Mouse (Mus musculus) thymus, adult 2 months (tissue): ENCODE measurements around the gene Fgfr2. TPM values are rescaled to one million over a fixed set of nuclear protein-coding genes. Genes with fewer than 3 reads are reported as not detected.

Experiments
- DNase-seq: peaks from one replicate; pipeline ENCODE4 v3.0.0; 2021
- H3K27ac ChIP-seq: fragments of 200-500 bp; 2 replicates; pipeline ENCODE4 v1.5.1; 2012; ENCODE audit warnings: low read length, control low read depth; ENCODE audit not compliant: control insufficient read depth, insufficient read depth
- H3K27me3 ChIP-seq: fragments of 200-500 bp; 2 replicates; pipeline ENCODE4 v1.6.1; 2012; ENCODE audit warnings: mild to moderate bottlenecking, low read length, moderate library complexity, mixed read lengths; ENCODE audit not compliant: control insufficient read depth, insufficient read depth
- H3K36me3 ChIP-seq: fragments of 200-500 bp; 2 replicates; pipeline ENCODE4 v1.6.1; 2012; ENCODE audit warnings: mild to moderate bottlenecking, low read length, moderate library complexity; ENCODE audit not compliant: control insufficient read depth, insufficient read depth
- H3K4me1 ChIP-seq: fragments of 200-500 bp; replicated peaks from 2 replicates; pipeline ENCODE4 v1.6.1; 2012; ENCODE audit warnings: low read length; ENCODE audit not compliant: control insufficient read depth, insufficient read depth
- H3K4me3 ChIP-seq: fragments of 200-500 bp; 2 replicates; pipeline ENCODE4 v1.5.1; 2012; ENCODE audit warnings: mild to moderate bottlenecking, low read length, control low read depth, moderate library complexity; ENCODE audit not compliant: control insufficient read depth, insufficient read depth
- CTCF ChIP-seq: fragments of 200-500 bp; IDR thresholded peaks from 2 replicates; pipeline ENCODE4 v1.5.1; 2012; ENCODE audit warnings: mild to moderate bottlenecking, control low read depth, low read length, moderate library complexity, borderline replicate concordance; ENCODE audit not compliant: control insufficient read depth, poor library complexity, insufficient read depth; ENCODE audit errors: extremely low read depth
- POLR2A ChIP-seq: fragments of 200-500 bp; IDR thresholded peaks from 2 replicates; pipeline ENCODE4 v1.6.1; 2012; ENCODE audit warnings: mild to moderate bottlenecking, low read length, control low read depth, moderate library complexity; ENCODE audit not compliant: control insufficient read depth, poor library complexity, insufficient read depth; ENCODE audit errors: extremely low read depth
- WGBS: fragments of 180-500 bp; shearing (Covaris S2); methylation state at CpG from one replicate; pipeline ENCODE4 v1.1.7; 2018; 5-methylcytosine and 5-hydroxymethylcytosine counted together
- polyA plus RNA-seq: library from polyadenylated mRNA; depleted of rRNA; stranded (reverse); fragments of >200 nt; gene quantifications from 2 replicates; pipeline ENCODE4 v1.2.3, GENCODE M21; 2012

Fgfr2 gene
- polyA plus RNA-seq, 1 experiment = 12.1 TPM

GRCm38 (mm10) chr7:130867256-130867655 is 2255.9 kb downstream of the Fgfr2 start:
- Histone ChIP-seq H3K36me3 (no peaks in the 10 kb centered on the region), H3K27me3 (no peaks in the 10 kb centered on the region), H3K4me3 (no peak overlapping the region), H3K4me1 (0 out of 2 replicates have a peak, but pooled peaks cover 3% of the 10 kb centered on the region), H3K27ac (no peak overlapping the region)
- TF ChIP-seq CTCF = no peak
- TF ChIP-seq POLR2A = no peak
- no peak for DNase-seq
- WGBS = 80% methylated on average over 3 of the region's 3 CpGs

GRCm38 (mm10) chr7:130866640-130867039 is 2256.5 kb downstream of the Fgfr2 start:
- TF ChIP-seq POLR2A = no peak
- no peak for TF ChIP-seq CTCF
- H3K36me3 ChIP-seq = no peaks in the 10 kb centered on the region
- H3K27ac ChIP-seq = no peak overlapping the region
- no peaks in the 10 kb centered on the region for H3K27me3 ChIP-seq
- H3K4me3 ChIP-seq = peak overlapping the region; percentile 52
- 31% methylated on average over 13 of the region's 13 CpGs for WGBS
- 0 out of 2 replicates have a peak, but pooled peaks cover 3% of the 10 kb centered on the region for H3K4me1 ChIP-seq
- no peak for DNase-seq

GRCm38 (mm10) chr7:130865613-130866591 is 2257.2 kb downstream of the Fgfr2 start, which contains the start of gene Plekha1:
TSS of gene Plekha1 (plus strand) at chr7:130865756.
- Histone ChIP-seq H3K27me3 (no peaks in the 10 kb centered on the region), H3K36me3 (no peaks in the 10 kb centered on the region), H3K27ac (no peak within 1 kb of the TSS), H3K4me3 (peak within 1 kb of the TSS; percentile 52), H3K4me1 (0 out of 2 replicates have a peak, but pooled peaks cover 3% of the 10 kb centered on the region)
- peak; percentile 41; the same call in 1 of the 2 replicates for TF ChIP-seq POLR2A
- TF ChIP-seq CTCF = peak; percentile 72; the same call in 1 of the 2 replicates
- DNase-seq = peak; percentile 96
- WGBS = under 1% methylated on average over 113 of the region's 114 CpGs

DNA sequence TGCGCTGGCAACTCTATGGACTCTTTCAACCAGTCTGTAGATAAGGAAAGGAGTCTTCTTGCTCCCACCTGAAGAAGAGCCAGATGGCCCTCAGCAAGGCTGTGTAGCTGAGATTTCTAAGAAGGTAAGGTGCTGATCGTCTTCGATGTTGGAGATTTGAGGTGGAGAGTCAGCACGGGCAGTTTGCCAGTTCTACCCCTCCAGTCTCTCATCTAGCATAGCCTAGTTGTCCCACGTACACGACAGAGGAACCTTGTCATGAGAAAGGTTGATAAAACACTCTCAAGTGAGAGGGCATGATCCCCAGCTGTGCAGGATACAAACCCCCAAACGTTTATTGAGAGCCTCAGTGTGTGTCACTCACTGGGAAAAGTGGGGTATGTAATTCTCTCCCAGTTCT is 2258.4 kb downstream of the Fgfr2 start:
- Histone ChIP-seq H3K27me3 (no peaks in the 10 kb centered on the region), H3K4me1 (0 out of 2 replicates have a peak, but pooled peaks cover 3% of the 10 kb centered on the region), H3K27ac (no peak overlapping the region), H3K36me3 (no peaks in the 10 kb centered on the region), H3K4me3 (no peak overlapping the region)
- DNase-seq = no peak
- WGBS = 84% methylated on average over 7 of the region's 7 CpGs
- no peak for TF ChIP-seq POLR2A
- no peak for TF ChIP-seq CTCF

DNA sequence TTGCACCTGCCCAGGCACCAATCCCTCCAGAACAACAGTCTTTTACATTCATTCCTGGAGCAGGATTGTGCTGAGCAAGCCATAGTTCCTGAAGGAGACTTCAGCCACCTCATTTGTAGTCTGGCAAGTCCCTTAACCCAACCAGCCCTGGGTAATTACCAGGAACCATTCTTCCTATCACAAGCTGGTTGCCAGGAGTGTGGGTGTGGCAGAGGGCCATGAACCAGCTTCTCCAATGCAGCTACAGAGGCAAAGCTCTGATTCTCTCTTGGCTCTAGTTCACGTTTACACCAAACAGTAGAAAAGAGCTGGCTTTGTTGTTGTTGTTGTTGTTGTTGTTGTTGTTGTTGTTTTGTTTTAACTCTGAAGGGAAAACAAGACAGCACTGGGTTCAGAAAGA is 2260.6 kb downstream of the Fgfr2 start:
- no peaks in the 10 kb centered on the region for H3K27me3 ChIP-seq
- no peak for DNase-seq
- H3K4me1 ChIP-seq = peaks cover 5% of the 10 kb centered on the region; the same call in 1 of the 2 replicates
- H3K4me3 ChIP-seq = no peak overlapping the region
- no peaks in the 10 kb centered on the region for H3K36me3 ChIP-seq
- H3K27ac ChIP-seq = no peak overlapping the region
- no peak for TF ChIP-seq CTCF
- TF ChIP-seq POLR2A = no peak
- 69% methylated on average over 1 of the region's 1 CpGs for WGBS

DNA sequence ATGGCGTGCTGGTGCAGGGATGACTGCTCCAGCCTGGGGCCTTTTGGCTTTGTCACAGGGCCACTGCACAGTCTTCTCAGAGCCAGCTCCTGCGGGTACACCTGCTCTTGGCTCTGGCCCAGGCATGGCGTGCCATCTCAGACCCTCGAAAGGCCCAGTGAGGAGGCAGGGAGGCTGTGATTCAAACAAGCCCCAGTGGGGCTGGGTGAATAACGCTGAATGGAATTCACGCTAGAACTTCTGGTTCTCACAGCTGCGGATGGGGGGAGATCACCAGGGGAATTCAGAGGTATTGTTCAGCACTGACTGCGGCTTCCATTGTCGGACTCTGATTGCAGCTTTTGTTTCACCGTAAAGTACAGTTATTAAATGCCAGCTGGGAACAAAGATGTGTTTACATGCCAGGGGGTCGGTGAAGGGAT is 2262.4 kb downstream of the Fgfr2 start:
- no peak overlapping the region for H3K4me3 ChIP-seq
- H3K36me3 ChIP-seq = no peaks in the 10 kb centered on the region
- no peaks in the 10 kb centered on the region for H3K27me3 ChIP-seq
- no peak for DNase-seq
- peaks cover 2% of the 10 kb centered on the region; the same call in 1 of the 2 replicates for H3K4me1 ChIP-seq
- 93% methylated on average over 11 of the region's 11 CpGs for WGBS
- H3K27ac ChIP-seq = no peak overlapping the region
- TF ChIP-seq POLR2A (no peak), CTCF (no peak)
